Mouse (Mus musculus) embryonic facial prominence, embryonic 13.5 days (tissue): Measurements from ENCODE around the gene 1700066M21Rik. TPM values are rescaled to one million over a fixed set of nuclear protein-coding genes. Genes with fewer than 3 reads are reported as not detected.

Source experiments
- ATAC-seq: fragments of 200-750 bp; cut with Nextera tagmentation; 2 replicates; pipeline ENCODE4 v1.8.0; 2017; ENCODE audit warnings: low read depth; ENCODE audit not compliant: insufficient number of reproducible peaks, insufficient read depth, low FRiP score, low TSS enrichment
- H3K27ac ChIP-seq: fragments of 300-500 bp; sonication (generic); 2 replicates; pipeline ENCODE4 v1.5.1; 2015; ENCODE audit warnings: moderate library complexity, mild to moderate bottlenecking, inconsistent platforms
- H3K27me3 ChIP-seq: fragments of 300-500 bp; sonication (generic); 2 replicates; pipeline ENCODE4 v1.6.1; 2015; ENCODE audit warnings: mild to moderate bottlenecking, inconsistent platforms
- H3K36me3 ChIP-seq: fragments of 300-500 bp; sonication (generic); 2 replicates; pipeline ENCODE4 v1.6.1; 2015; ENCODE audit warnings: mild to moderate bottlenecking, inconsistent platforms
- H3K4me1 ChIP-seq: fragments of 300-500 bp; sonication (generic); 2 replicates; pipeline ENCODE4 v1.6.1; 2015; ENCODE audit warnings: inconsistent platforms
- H3K4me2 ChIP-seq: fragments of 300-500 bp; sonication (generic); 2 replicates; pipeline ENCODE4 v1.6.1; 2015; ENCODE audit warnings: moderate library complexity, mild to moderate bottlenecking, inconsistent platforms
- H3K4me3 ChIP-seq: fragments of 300-500 bp; sonication (generic); 2 replicates; pipeline ENCODE4 v1.5.1; 2015; ENCODE audit warnings: mild to moderate bottlenecking, inconsistent platforms
- H3K9ac ChIP-seq: fragments of 300-500 bp; sonication (generic); 2 replicates; pipeline ENCODE4 v1.6.1; 2015; ENCODE audit warnings: mild to moderate bottlenecking, inconsistent platforms
- H3K9me3 ChIP-seq: fragments of 300-500 bp; sonication (generic); 2 replicates; pipeline ENCODE4 v1.6.1; 2016; ENCODE audit warnings: inconsistent platforms
- WGBS: fragments of 180-500 bp; shearing (Covaris S2); methylation state at CpG from one replicate; pipeline ENCODE4 v1.1.7; 2015; ENCODE audit warnings: mixed read lengths; 5-methylcytosine and 5-hydroxymethylcytosine counted together
- polyA plus RNA-seq: library from polyadenylated mRNA; unstranded; fragments of >200 nt; fragmentation: Nextera tagmentation; extraction: Ambion mirVana; gene quantifications from 2 replicates; pipeline ENCODE4 v1.2.1, GENCODE M21; 2015

The 1700066M21Rik gene
- 15.0 and 16.5 TPM in 2 replicates for polyA plus RNA-seq

GRCm38 (mm10) chr1:57377376-57378341, at the start of gene 1700066M21Rik:
TSS of gene 1700066M21Rik (plus strand) at chr1:57377620.
- ATAC-seq = peak; percentile 94
- Histone ChIP-seq H3K9ac (peak within 1 kb of the TSS; percentile 94), H3K4me1 (peaks cover 5% of the 10 kb centered on the region), H3K4me3 (peak within 1 kb of the TSS; percentile 93), H3K4me2 (peak within 1 kb of the TSS; percentile 93), H3K27me3 (no peaks in the 10 kb centered on the region), H3K27ac (peak within 1 kb of the TSS; percentile 72; the same call in 1 of the 2 replicates), H3K36me3 (no peaks in the 10 kb centered on the region), H3K9me3 (no peaks in the 10 kb centered on the region)
- WGBS = under 1% methylated on average over 81 of the region's 81 CpGs

- ATAC-seq = no peak
- Histone ChIP-seq H3K36me3 (no peaks in the 10 kb centered on the region), H3K4me3 (no peak overlapping the region), H3K9ac (no peak overlapping the region), H3K4me1 (peaks cover 2% of the 10 kb centered on the region; the same call in 1 of the 2 replicates), H3K27me3 (peaks cover 5% of the 10 kb centered on the region; the same call in 1 of the 2 replicates), H3K4me2 (no peak overlapping the region), H3K27ac (no peak overlapping the region), H3K9me3 (no peaks in the 10 kb centered on the region)
- WGBS = 77% methylated on average over 5 of the region's 5 CpGs
These were observed 47.9 kb upstream of the 1700066M21Rik start for GRCm38 (mm10) chr1:57329285-57330093.

- no peak for ATAC-seq
These were observed 47.2 kb upstream of the 1700066M21Rik start for GRCm38 (mm10) chr1:57330228-57330627.

GRCm38 (mm10) chr1:57332040-57332439, 45.4 kb upstream of the 1700066M21Rik start:
- Histone ChIP-seq H3K4me2 (no peak overlapping the region), H3K27me3 (peaks cover 5% of the 10 kb centered on the region; the same call in 1 of the 2 replicates), H3K4me3 (no peak overlapping the region), H3K9me3 (no peaks in the 10 kb centered on the region), H3K4me1 (peaks cover 2% of the 10 kb centered on the region; the same call in 1 of the 2 replicates), H3K36me3 (no peaks in the 10 kb centered on the region), H3K27ac (no peak overlapping the region), H3K9ac (no peak overlapping the region)
- ATAC-seq = no peak
- WGBS = 19% methylated on average over 4 of the region's 4 CpGs

More at GRCm38 (mm10) chr1:57330228-57330627, 47.2 kb upstream of the 1700066M21Rik start:
- peaks cover 5% of the 10 kb centered on the region; the same call in 1 of the 2 replicates for H3K27me3 ChIP-seq
- no peaks in the 10 kb centered on the region for H3K9me3 ChIP-seq
- peaks cover 2% of the 10 kb centered on the region; the same call in 1 of the 2 replicates for H3K4me1 ChIP-seq
- no peak overlapping the region for H3K27ac ChIP-seq
- no peak overlapping the region for H3K4me3 ChIP-seq
- no peak overlapping the region for H3K9ac ChIP-seq
- 65% methylated on average over 6 of the region's 6 CpGs for WGBS
- H3K4me2 ChIP-seq = no peak overlapping the region
- no peaks in the 10 kb centered on the region for H3K36me3 ChIP-seq

- peaks cover 5% of the 10 kb centered on the region; the same call in 1 of the 2 replicates for H3K27me3 ChIP-seq
- 39% methylated on average over 11 of the region's 11 CpGs for WGBS
These were observed 43.7 kb upstream of the 1700066M21Rik start for GRCm38 (mm10) chr1:57333550-57334213.

GRCm38 (mm10) chr1:57335200-57335599, 42.2 kb upstream of the 1700066M21Rik start:
- Histone ChIP-seq H3K27ac (no peak overlapping the region), H3K4me1 (peaks cover 7% of the 10 kb centered on the region; the same call in 1 of the 2 replicates), H3K9ac (no peak overlapping the region), H3K36me3 (no peaks in the 10 kb centered on the region), H3K4me2 (no peak overlapping the region), H3K9me3 (no peaks in the 10 kb centered on the region), H3K27me3 (peaks cover 5% of the 10 kb centered on the region; the same call in 1 of the 2 replicates), H3K4me3 (no peak overlapping the region)
- no peak for ATAC-seq
- 62% methylated on average over 5 of the region's 5 CpGs for WGBS

More at GRCm38 (mm10) chr1:57333550-57334213, 43.7 kb upstream of the 1700066M21Rik start:
- Histone ChIP-seq H3K9me3 (no peaks in the 10 kb centered on the region), H3K4me2 (no peak overlapping the region), H3K27ac (no peak overlapping the region), H3K4me3 (no peak overlapping the region), H3K36me3 (no peaks in the 10 kb centered on the region), H3K4me1 (peaks cover under 1% of the 10 kb centered on the region; the same call in 1 of the 2 replicates), H3K9ac (no peak overlapping the region)
- ATAC-seq = no peak

GRCm38 (mm10) chr1:57339156-57339796, 38.1 kb upstream of the 1700066M21Rik start:
- Histone ChIP-seq H3K27ac (no peak overlapping the region), H3K4me3 (no peak overlapping the region), H3K9me3 (no peaks in the 10 kb centered on the region), H3K4me2 (no peak overlapping the region), H3K9ac (no peak overlapping the region), H3K27me3 (no peaks in the 10 kb centered on the region), H3K36me3 (no peaks in the 10 kb centered on the region), H3K4me1 (0 out of 2 replicates have a peak, but pooled peaks cover 7% of the 10 kb centered on the region)
- 45% methylated on average over 14 of the region's 14 CpGs for WGBS
- ATAC-seq = no peak

GRCm38 (mm10) chr1:57341197-57341596, 36.2 kb upstream of the 1700066M21Rik start:
- no peak for ATAC-seq
- 22% methylated on average over 2 of the region's 2 CpGs for WGBS

GRCm38 (mm10) chr1:57347487-57347886, 29.9 kb upstream of the 1700066M21Rik start:
- Histone ChIP-seq H3K9me3 (no peaks in the 10 kb centered on the region), H3K27ac (no peak overlapping the region)
- no peak for ATAC-seq

More at GRCm38 (mm10) chr1:57341197-57341596, 36.2 kb upstream of the 1700066M21Rik start:
- Histone ChIP-seq H3K4me1 (0 out of 2 replicates have a peak, but pooled peaks cover 7% of the 10 kb centered on the region), H3K4me2 (no peak overlapping the region), H3K36me3 (no peaks in the 10 kb centered on the region), H3K4me3 (no peak overlapping the region), H3K9me3 (no peaks in the 10 kb centered on the region), H3K9ac (no peak overlapping the region), H3K27ac (no peak overlapping the region), H3K27me3 (no peaks in the 10 kb centered on the region)

GRCm38 (mm10) chr1:57351941-57352340, 25.5 kb upstream of the 1700066M21Rik start:
- ATAC-seq = no peak
- WGBS = 53% methylated on average over 1 of the region's 1 CpGs
- Histone ChIP-seq H3K4me2 (no peak overlapping the region), H3K36me3 (no peaks in the 10 kb centered on the region), H3K9me3 (no peaks in the 10 kb centered on the region), H3K27me3 (no peaks in the 10 kb centered on the region), H3K27ac (no peak overlapping the region), H3K4me3 (no peak overlapping the region), H3K9ac (no peak overlapping the region), H3K4me1 (no peaks in the 10 kb centered on the region)

More at GRCm38 (mm10) chr1:57347487-57347886, 29.9 kb upstream of the 1700066M21Rik start:
- Histone ChIP-seq H3K4me2 (no peak overlapping the region), H3K4me3 (no peak overlapping the region), H3K4me1 (no peaks in the 10 kb centered on the region), H3K27me3 (no peaks in the 10 kb centered on the region), H3K36me3 (no peaks in the 10 kb centered on the region), H3K9ac (no peak overlapping the region)
